In the genomic region with DNA sequence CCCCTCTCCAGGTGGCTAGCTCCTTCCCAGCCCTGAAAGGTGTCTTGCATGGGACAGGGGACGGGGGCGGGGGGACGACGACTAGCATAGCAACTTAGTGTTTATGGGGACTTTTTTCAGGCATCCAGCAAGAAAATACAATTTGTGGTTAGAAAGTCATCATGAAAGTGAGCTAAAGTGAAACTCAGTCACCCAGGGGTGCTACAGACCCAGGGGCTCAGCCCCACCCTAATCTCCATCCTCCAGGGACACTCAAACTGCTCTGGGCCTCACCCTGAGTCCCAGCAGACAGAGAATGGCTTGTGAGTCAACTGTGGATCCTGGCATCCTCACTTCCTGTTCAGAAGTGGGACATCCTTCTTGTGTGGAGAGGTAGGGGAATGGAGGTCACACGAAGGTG, we compare ENCODE assay signal across 26 mouse cellular contexts.
DNase-seq lines count a peak whose midpoint lies in the region; ATAC-seq and TF ChIP-seq lines count a peak whose summit lies in the region.
"Had no signal": no experiment of that assay in that cellular context is flagged by ENCODE, and none has a peak within 500 bp of the region (broad histone marks: within the 10 kb centered on the region; RNA-seq: fewer than 3 reads in every experiment).

No protein-coding gene starts in this region.

- no peaks in the 10 kb centered on the region for H3K79me2 ChIP-seq in CH12.LX (replicated peaks; ENCODE audit: control insufficient read depth, extremely low read depth, insufficient read depth, poor library complexity, severe bottlenecking)

- ATAC-seq in inflammation-experienced regulatory T-cells, adult 6 months = peak; percentile 46
- ATAC-seq: forebrain, embryonic 16.5 days; hindbrain, postnatal 0 days; intestine, embryonic 15.5 days had no signal

- no peak overlapping the region for H3K4me2 ChIP-seq in CH12.LX (ENCODE audit: insufficient read depth, low read depth, poor library complexity, severe bottlenecking)
- H3K4me2 ChIP-seq: embryonic facial prominence, embryonic 12.5 days; embryonic facial prominence, embryonic 15.5 days; forebrain, embryonic 12.5 days; heart, embryonic 12.5 days; heart, embryonic 15.5 days; hindbrain, embryonic 14.5 days; intestine, embryonic 15.5 days had no signal

- DNase-seq in heart, embryonic 10.5 days (ENCODE audit: low spot score) = no peak
- no peak for DNase-seq in heart, postnatal 10 days
- DNase-seq in CH12.LX (ENCODE audit: extremely low read depth) = no peak
- no peak for DNase-seq in kidney, adult 9 months
- DNase-seq in cerebellum, adult 9-11 months = no peak
- DNase-seq: adrenal gland, adult 8-10 months; adrenal gland, postnatal 25 days; B cell, adult 2 months; cerebellum, adult 18-20 months; cerebellum, adult 9-10 months; cerebellum, postnatal 25 days; gastrocnemius, postnatal 10 days; heart, adult 11 months; heart, postnatal 14 days; heart, postnatal 4 days; kidney, adult 18-20 months had no signal

- peak; percentile 71 for TF ChIP-seq EP300 in CH12.LX (IDR thresholded peaks at IDR 0.05; ENCODE audit: low read length)

- peaks cover 22% of the 10 kb centered on the region for H3K27me3 ChIP-seq in heart, embryonic 10.5 days (ENCODE audit: insufficient read depth, poor library complexity, severe bottlenecking)
- peaks cover 94% of the 10 kb centered on the region for H3K27me3 ChIP-seq in CH12.LX (replicated peaks)
- H3K27me3 ChIP-seq: embryonic facial prominence, embryonic 12.5 days; embryonic facial prominence, embryonic 15.5 days; forebrain, embryonic 12.5 days; intestine, embryonic 15.5 days had no signal

- no peak for TF ChIP-seq CTCF in CH12.LX (conservative IDR thresholded peaks at IDR 0.05 in 1 of 2, IDR thresholded peaks at IDR 0.05 in 1 of 2; ENCODE audit: low read depth in 2 of 2, low read length in 2 of 2)

- no peaks in the 10 kb centered on the region for H3K36me3 ChIP-seq in heart, embryonic 10.5 days
- H3K36me3 ChIP-seq in CH12.LX (replicated peaks in 1 of 2; ENCODE audit: control insufficient read depth in 1 of 2, insufficient read depth in 1 of 2, low read length in 1 of 2) = no peaks in the 10 kb centered on the region
- H3K36me3 ChIP-seq: embryonic facial prominence, embryonic 12.5 days; embryonic facial prominence, embryonic 15.5 days; forebrain, embryonic 12.5 days; heart, embryonic 12.5 days; heart, embryonic 15.5 days; intestine, embryonic 15.5 days had no signal

- no peak for TF ChIP-seq RAD21 in CH12.LX (IDR thresholded peaks at IDR 0.05; ENCODE audit: low read depth, low read length)

- 0 out of 2 replicates have a peak overlapping the region, but pooled peaks have one; percentile 32 for H3K27ac ChIP-seq in heart, embryonic 10.5 days
- H3K27ac ChIP-seq in CH12.LX (ENCODE audit: insufficient read depth, low read depth) = no peak overlapping the region
- H3K27ac ChIP-seq: embryonic facial prominence, embryonic 12.5 days; embryonic facial prominence, embryonic 15.5 days; forebrain, embryonic 12.5 days; heart, embryonic 15.5 days; hindbrain, embryonic 14.5 days; hindbrain, postnatal 0 days; intestine, embryonic 15.5 days had no signal

- intact Hi-C loops in heart, postnatal 10 days (cut with DNase I) = no loop called here

- no peak overlapping the region for H3K4me3 ChIP-seq in heart, embryonic 10.5 days
- H3K4me3 ChIP-seq in CH12.LX (replicated peaks in 1 of 3; ENCODE audit: low read depth in 2 of 3, low read length in 2 of 3, poor library complexity in 1 of 3) = no peak overlapping the region
- H3K4me3 ChIP-seq: embryonic facial prominence, embryonic 12.5 days; embryonic facial prominence, embryonic 15.5 days; forebrain, embryonic 12.5 days; heart, embryonic 12.5 days; heart, embryonic 15.5 days; intestine, embryonic 15.5 days had no signal

- 80% methylated on average over 5 of the region's 5 CpGs for WGBS in heart, embryonic 10.5 days

- H3K4me1 ChIP-seq in heart, embryonic 10.5 days = peaks cover 65% of the 10 kb centered on the region
- H3K4me1 ChIP-seq in CH12.LX (ENCODE audit: control insufficient read depth in 1 of 2, insufficient read depth in 2 of 2) = peaks cover 0 to 4% of the 10 kb centered on the region in 2 experiments; a peak in 2 of 4 replicates
- H3K4me1 ChIP-seq: embryonic facial prominence, embryonic 15.5 days had no signal

- H3K9me3 ChIP-seq in heart, embryonic 10.5 days = no peaks in the 10 kb centered on the region
- peaks cover 12% of the 10 kb centered on the region for H3K9me3 ChIP-seq in CH12.LX (replicated peaks; ENCODE audit: low read length)
- H3K9me3 ChIP-seq: embryonic facial prominence, embryonic 12.5 days; forebrain, embryonic 12.5 days; heart, embryonic 12.5 days; heart, embryonic 15.5 days; intestine, embryonic 15.5 days had no signal

- in situ Hi-C loops in CH12.LX (cut with MboI; ENCODE audit: low pct_ligation_motif_present, low pct_unique_long_range_greater_than_20kb, low sequenced_read_pairs) = loop anchor here (25.0 kb wide), 1 partner anchor 294 kb away; a partner anchor contains a TSS

- TF ChIP-seq POLR2A in CH12.LX (IDR thresholded peaks at IDR 0.05; ENCODE audit: low read depth, low read length) = no peak

- dilution Hi-C loops in CH12.LX (cut with MboI; ENCODE audit: extremely low pct_ligation_motif_present, extremely low pct_unique_long_range_greater_than_20kb, low sequenced_read_pairs) = no loop called here

- H3K9ac ChIP-seq in CH12.LX (ENCODE audit: insufficient read depth, low read depth) = no peak overlapping the region
- H3K9ac ChIP-seq: embryonic facial prominence, embryonic 12.5 days; embryonic facial prominence, embryonic 15.5 days; forebrain, embryonic 12.5 days; heart, embryonic 12.5 days; heart, embryonic 15.5 days; hindbrain, embryonic 14.5 days; intestine, embryonic 15.5 days had no signal

TF ChIP-seq in CH12.LX, 34 proteins besides CTCF, POLR2A, EP300 and RAD21:
- TF ChIP-seq TBP (conservative IDR thresholded peaks at IDR 0.05; ENCODE audit: low read depth, low read length) = no peak
- TF ChIP-seq PAX5 (IDR thresholded peaks at IDR 0.05; ENCODE audit: low read length) = no peak
- TF ChIP-seq SMC3 (IDR thresholded peaks at IDR 0.05; ENCODE audit: low read depth, low read length) = no peak
- peak; percentile 80 for TF ChIP-seq IRF4 (IDR thresholded peaks at IDR 0.05; ENCODE audit: low read depth, low read length)
- TF ChIP-seq POLR2AphosphoS2 (IDR thresholded peaks at IDR 0.05; ENCODE audit: low read depth, low read length) = no peak
- 0 out of 2 replicates have a peak, but pooled peaks have one; percentile 29 for TF ChIP-seq JUND (conservative IDR thresholded peaks at IDR 0.05; ENCODE audit: low read depth, low read length)
- TF ChIP-seq ELF1 (IDR thresholded peaks at IDR 0.05; ENCODE audit: low read depth, low read length) = no peak
- TF ChIP-seq MAZ (IDR thresholded peaks at IDR 0.05; ENCODE audit: low read depth, low read length) = no peak
- TF ChIP-seq JUN (IDR thresholded peaks at IDR 0.05; ENCODE audit: insufficient read depth, low read depth, low read length) = peak; percentile 51
- TF ChIP-seq USF1 (IDR thresholded peaks at IDR 0.05; ENCODE audit: low read depth, low read length) = no peak
- TF ChIP-seq MAFK (IDR thresholded peaks at IDR 0.05; ENCODE audit: insufficient replicate concordance, low read length) = no peak
- TF ChIP-seq GABPA (IDR thresholded peaks at IDR 0.05; ENCODE audit: insufficient replicate concordance, low read depth, low read length) = no peak
- no peak for TF ChIP-seq HCFC1 (IDR thresholded peaks at IDR 0.05; ENCODE audit: low read depth, low read length)
- no peak for TF ChIP-seq NELFE (IDR thresholded peaks at IDR 0.05; ENCODE audit: low read depth, low read length)
- no peak for TF ChIP-seq USF2 (conservative IDR thresholded peaks at IDR 0.05; ENCODE audit: low read depth, low read length)
- TF ChIP-seq BHLHE40 (IDR thresholded peaks at IDR 0.05; ENCODE audit: low read depth, low read length) = peak; percentile 57
- no peak for TF ChIP-seq MYC (IDR thresholded peaks at IDR 0.05; ENCODE audit: low read depth, low read length)
- no peak for TF ChIP-seq KAT2A (IDR thresholded peaks at IDR 0.05; ENCODE audit: insufficient replicate concordance, low read length)
